Mouse (Mus musculus) liver, embryonic 14.5 days (tissue): Measurements from ENCODE around the gene Piwil1.

ENCODE experiments used
- CTCF ChIP-seq: IDR thresholded peaks from 2 replicates; pipeline ENCODE4 v1.5.1; 2016; ENCODE audit warnings: antibody characterized with exemption, low read depth, control low read depth
- EP300 ChIP-seq: IDR thresholded peaks from 2 replicates; pipeline ENCODE4 v1.6.1; 2016; ENCODE audit warnings: antibody characterized with exemption, low read depth

GRCm38 (mm10) chr5:128739168-128739837 is 37.0 kb downstream of the Piwil1 start:
- no peak for TF ChIP-seq CTCF
- TF ChIP-seq EP300, result no peak
